Mouse (Mus musculus) kidney, adult 18-20 months (tissue): ENCODE results near the gene Plpp7.
A peak's percentile ranks its signal among the peaks of the same experiment; 100 is the strongest.

Experiments used
- DNase-seq: peaks from one replicate; pipeline ENCODE4 v3.0.0; 2021

Gene Plpp7

GRCm38 (mm10) chr2:32070747-32071146, 24.6 kb upstream of the Plpp7 start:
- no peak for DNase-seq

- DNase-seq: peak; percentile 82
Observed at GRCm38 (mm10) chr2:32074404-32074803, 20.9 kb upstream of the Plpp7 start.

DNA sequence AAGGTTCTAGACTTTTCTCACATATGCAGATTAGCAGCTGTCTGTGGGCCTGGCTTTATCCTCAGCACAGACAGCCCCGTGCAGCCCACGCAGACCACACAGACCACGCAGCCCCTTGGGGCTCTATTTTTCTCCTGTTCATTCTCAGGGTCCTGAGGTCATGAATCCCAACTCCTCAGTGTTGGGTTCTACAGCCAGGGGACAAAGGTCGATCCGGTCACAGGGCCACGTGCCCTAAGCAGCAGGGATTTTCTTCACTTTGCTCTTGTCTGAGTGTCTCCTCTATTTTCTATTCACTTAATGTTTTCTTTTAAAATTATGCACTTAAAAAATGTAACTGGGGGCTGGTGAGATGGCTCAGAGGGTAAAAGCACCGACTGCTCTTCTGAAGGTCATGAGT, 20.0 kb upstream of the Plpp7 start:
- peak; percentile 55 for DNase-seq

DNA sequence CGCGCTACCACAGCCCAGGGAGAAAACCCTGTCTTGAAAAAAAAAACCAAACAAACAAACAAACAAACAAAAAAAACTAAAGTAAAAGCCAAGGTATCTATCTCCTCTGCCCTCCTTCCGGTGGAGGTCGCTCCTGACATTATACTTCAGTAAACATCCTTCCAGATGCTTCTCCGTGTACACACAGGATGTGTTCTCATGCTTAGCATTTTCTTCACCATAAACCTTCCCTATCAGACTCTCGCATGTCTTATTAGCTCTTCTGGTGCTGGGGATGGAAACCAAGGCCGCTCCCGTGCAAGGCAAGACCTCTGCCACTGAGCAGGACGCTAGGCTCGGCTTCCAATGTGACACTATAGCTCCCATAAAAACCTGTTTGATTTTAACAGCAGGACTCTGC, 17.6 kb upstream of the Plpp7 start:
- no peak for DNase-seq

DNA sequence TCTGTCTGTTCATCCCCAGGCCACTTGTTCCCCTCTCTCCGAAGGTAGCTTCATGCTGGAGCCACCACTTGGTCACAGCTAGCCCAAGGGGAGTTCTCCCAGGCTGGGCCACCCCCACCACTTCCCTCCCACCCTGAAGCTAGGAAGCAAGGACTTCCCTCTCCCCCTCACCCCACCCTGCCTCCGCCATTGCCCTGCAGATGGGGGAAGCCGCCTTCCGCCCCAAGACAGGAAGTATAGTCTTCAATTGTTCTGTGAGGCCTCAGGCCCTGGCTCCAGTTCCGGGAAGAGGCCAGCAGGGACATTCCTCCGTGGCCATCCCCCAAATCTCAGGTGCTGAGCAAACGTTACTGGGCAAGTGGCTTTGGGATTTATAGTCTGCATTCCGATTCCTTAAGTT, 16.8 kb upstream of the Plpp7 start:
- DNase-seq: no peak

GRCm38 (mm10) chr2:32079191-32079725, 16.1 kb upstream of the Plpp7 start:
- no peak for DNase-seq

- no peak for DNase-seq
Observed at GRCm38 (mm10) chr2:32080681-32081080, 14.6 kb upstream of the Plpp7 start.

GRCm38 (mm10) chr2:32081296-32081929, 13.9 kb upstream of the Plpp7 start:
- no peak for DNase-seq

DNA sequence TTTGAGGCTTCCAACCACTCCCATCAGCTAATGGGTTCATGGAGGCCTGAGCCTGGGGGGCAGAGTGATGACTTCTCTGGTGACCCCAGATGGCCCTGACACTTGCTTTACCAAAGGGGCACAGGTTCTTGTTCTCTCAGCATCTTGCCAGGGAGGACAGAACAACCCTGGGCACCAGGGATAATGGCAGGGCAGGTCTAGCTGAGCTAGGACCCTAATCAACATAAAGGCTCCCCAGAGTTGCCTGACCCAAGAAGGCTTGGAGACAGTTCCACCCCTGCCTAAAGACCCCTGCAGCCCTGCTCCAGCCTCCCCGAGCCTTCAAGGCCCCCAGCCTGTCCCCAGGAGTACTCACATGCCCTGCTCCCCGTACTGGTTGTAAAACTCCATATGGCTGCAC, 13.1 kb upstream of the Plpp7 start:
- no peak for DNase-seq

DNA sequence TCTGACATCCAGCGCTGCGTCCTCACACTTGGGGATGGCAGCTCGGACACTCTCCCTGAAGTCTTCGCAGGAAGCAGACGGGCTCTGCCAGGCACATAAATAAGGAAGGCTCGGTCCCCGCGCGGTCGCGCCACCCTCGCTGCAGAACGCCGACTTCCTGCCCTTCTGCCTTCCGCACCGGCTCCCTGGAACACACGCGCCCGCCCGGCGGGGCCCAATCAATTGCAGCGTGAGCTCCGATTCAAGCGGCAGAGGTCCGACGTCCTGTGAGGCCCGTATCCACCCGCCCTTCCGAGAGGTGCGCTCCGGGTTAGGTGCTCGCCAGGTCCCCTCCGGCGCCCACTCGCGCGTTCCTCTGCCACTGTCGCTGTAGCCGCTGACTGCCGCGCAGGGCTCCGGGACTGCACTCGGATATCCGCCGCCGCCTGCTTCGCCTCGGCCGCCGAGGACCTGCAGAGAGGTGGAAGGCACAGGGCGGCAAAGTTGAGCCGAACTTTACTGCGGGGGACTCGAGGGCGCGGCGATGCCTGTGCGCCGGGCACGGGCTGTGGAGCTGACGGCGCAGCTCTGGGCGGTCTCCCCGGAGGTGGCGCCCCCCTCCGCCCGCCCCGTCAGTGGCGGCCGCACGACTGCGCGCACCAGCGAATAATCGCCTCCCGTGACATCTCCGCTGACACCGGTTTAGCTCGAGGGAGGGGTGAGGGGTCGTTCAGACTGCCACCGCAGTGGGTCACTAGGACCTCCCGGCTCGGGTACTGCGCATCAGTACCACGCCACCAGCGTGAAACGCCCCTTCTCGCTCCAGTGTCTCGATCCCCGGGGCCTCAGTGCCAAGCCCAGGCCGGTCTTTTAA, 11.9 kb upstream of the Plpp7 start:
- peak; percentile 42 for DNase-seq

DNA sequence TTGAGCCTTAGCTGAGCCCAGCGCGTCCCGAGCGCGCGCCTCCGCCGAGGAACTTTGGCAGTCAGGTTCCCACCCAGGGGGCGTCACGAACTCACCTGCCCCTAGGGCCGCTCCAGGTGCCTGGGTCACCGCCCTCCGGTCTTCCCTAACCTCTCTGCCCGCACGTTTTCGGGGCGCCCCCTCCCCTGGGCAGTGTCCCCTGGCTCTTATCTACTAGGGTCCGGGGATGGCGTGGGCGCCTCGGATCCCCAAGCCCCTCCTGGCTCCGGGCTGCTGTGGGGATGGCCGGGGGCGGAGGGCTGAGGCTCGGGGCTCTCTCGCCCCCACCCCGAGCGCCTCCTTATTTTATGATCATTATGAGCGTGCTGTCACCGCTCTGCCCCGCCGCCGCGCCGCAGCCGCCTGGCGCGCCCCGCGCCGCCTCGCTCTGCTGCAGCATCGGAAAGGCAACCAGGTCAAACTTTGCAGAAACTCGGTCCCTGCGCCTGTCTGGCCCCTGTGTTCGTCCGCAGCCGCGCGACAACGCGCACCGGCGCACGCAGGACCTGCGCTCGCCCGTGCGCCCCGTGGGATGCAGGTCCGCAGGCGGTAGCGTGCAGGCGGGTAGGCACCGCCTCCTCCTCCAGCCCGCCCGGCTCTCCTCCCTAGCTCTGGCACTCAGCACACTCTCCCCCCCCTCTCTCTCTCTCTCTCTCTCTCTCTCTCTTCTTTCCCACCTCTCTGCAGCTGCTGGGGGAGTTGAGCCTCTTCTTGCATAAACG, 11.0 kb upstream of the Plpp7 start, which contains the start of gene Fam78a:
Gene Fam78a, minus strand, starts transcription at position 747 of the 761 bp plus-strand sequence.
- DNase-seq: no peak

GRCm38 (mm10) chr2:32084872-32085199, 10.5 kb upstream of the Plpp7 start:
- no peak for DNase-seq

DNA sequence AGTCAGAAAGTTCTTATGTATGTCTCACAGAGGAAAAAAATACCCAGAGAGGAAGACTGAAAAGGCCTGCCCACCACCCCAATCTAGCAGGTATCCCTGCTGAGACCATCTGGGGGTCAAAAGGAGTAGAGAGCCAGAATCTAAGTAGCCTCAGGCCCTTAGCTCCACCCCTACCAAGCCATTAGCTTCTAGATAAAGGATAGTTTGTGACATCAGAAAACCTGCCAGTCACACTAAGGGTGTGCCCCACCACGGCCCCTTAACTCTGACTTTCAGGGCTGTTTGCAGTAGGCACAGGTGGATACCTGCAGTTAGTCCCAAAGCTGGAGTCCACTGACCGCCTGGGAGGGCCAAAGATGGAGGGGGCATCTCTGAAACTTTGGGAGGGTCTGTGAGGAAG, 10.1 kb upstream of the Plpp7 start:
- DNase-seq: no peak

- DNase-seq: no peak
Observed at GRCm38 (mm10) chr2:32087606-32088005, 7.7 kb upstream of the Plpp7 start.

DNA sequence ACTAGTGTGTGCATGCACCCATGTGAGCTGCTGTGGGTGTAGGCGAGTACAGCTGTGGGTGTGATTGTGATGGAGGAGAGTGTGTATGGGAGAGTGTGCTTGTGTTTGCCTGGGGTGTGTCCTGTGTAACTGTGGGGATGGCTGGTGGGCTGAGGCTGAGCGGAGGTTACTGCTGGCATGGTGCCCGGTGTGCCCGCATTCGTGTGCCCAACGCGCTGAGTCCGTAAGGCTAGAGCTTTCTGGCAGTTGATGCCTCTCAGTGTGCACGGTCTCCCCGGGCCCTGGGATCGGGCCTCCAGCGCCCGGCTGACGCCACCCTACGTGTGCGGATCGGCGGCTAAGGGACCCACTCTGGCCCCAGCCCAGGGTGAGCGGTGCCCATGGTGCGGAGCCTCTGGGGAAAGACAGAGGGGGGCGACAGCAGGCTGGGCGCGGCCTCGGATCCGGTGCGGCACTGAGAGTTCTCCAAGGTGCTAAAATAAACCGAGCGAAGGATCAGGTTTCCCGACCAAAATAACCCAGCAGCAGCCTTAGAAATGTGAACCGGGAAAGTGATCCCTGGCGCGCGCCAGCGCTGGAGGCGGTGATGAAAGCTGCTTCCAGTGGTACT, 6.9 kb upstream of the Plpp7 start:
- DNase-seq: no peak

DNA sequence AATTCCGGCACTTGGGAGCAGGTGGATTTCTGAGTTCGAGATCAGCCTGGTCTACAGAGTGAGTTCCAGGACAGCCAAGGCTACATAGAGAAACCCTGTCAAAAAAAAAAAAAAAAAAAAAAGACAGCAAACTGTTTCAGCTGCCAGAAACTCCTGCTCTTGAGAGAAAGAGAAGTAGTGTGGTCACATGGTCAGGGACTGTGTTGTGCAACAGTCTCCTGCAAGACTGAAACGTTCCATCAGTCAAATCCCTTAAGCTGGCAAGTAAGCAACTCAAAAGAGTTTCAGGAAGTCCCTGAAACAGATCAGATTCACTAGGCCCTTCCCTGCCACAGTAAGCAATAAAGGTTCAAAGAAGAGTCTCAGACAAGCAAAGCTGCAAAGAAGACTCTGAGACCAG, 5.7 kb upstream of the Plpp7 start:
- no peak for DNase-seq

DNA sequence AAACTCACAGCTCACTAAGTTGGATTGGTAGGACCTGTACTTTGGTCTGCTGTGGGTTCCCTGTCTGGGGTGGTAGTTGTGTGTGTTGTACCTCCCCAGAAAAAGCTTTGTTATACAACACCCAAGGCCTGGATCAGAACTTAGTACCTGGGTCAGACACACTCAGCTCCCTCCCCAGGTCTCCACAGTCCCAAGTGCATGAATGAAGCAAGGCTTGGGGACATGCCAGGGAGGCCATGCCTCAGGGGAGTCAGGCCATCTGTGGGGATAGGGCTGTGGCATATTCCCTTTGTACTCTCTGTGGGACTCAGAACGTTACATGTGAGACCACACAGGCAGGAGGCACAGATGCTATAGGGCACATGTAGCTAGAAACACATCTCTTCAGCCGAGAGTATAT, 5.2 kb upstream of the Plpp7 start:
- DNase-seq: no peak

GRCm38 (mm10) chr2:32091956-32092355, 3.4 kb upstream of the Plpp7 start:
- DNase-seq: no peak

GRCm38 (mm10) chr2:32094001-32094707, 1.2 kb upstream of the Plpp7 start:
- no peak for DNase-seq

DNA sequence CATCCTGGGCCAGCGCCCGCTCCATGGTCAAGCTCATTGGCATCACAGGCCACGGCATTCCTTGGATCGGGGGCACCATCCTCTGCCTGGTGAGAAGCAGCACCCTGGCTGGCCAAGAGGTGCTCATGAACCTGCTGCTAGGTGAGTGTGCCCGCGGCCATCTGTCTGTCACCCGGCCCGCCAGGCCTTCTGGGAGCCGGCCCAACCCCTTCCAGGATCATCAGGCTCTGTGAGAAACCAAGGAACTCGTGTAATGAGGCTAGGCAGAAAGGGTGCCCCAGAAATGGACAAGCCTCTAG, 743 bp downstream of the Plpp7 start:
- no peak for DNase-seq

- DNase-seq: no peak
Observed at GRCm38 (mm10) chr2:32102944-32103343, 7.6 kb downstream of the Plpp7 start.

GRCm38 (mm10) chr2:32103557-32103956, 8.2 kb downstream of the Plpp7 start:
- DNase-seq: no peak

- DNase-seq: no peak
Observed at GRCm38 (mm10) chr2:32104122-32104521, 8.8 kb downstream of the Plpp7 start.
